Mouse (Mus musculus): Measurements from ENCODE around the gene Aplp1. TPM values are rescaled to one million over a fixed set of nuclear protein-coding genes. Genes with fewer than 3 reads are reported as not detected.

The Aplp1 gene
- polyA plus RNA-seq, 1 experiment: 0.29 TPM

DNA sequence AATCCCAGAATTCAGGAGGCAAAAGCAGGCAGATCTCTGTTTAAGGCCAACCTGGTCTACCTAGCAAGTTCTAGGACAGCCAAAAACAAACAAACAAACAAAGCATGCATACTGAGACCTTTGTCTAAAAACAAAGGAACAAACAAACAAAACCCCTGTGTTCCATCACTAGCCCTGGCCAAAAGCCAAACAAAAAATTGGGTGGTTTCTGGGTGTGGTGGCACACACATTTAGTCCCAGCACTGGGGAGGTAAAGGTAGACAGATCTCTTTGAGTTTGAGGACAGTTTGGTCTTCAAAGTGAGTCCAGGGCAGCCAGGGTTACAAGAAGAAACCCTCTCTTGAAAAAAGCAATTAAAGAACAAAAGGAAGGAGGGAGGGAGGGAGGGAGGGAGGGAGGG lies 16.0 kb downstream of the Aplp1 start:
- Histone ChIP-seq H3K27me3 (ENCODE audit: control insufficient read depth, insufficient read depth, insufficient read length) (peaks cover 28% of the 10 kb centered on the region), H3K79me3 (ENCODE audit: low read depth) (no peaks in the 10 kb centered on the region), H3ac (ENCODE audit: control insufficient read depth, insufficient read length, low read depth) (no peak overlapping the region), H3K36me3 (ENCODE audit: control insufficient read depth, insufficient read depth) (no peaks in the 10 kb centered on the region), H3K4me3 (ENCODE audit: insufficient read depth, poor library complexity, severe bottlenecking) (no peak overlapping the region), H3K79me2 (ENCODE audit: control insufficient read depth, insufficient read depth) (no peaks in the 10 kb centered on the region)
- no peak for TF ChIP-seq FOSL1 (IDR thresholded peaks at IDR 0.05; ENCODE audit: insufficient read depth, low read length, poor library complexity, severe bottlenecking)
- TF ChIP-seq MYOG (IDR thresholded peaks at IDR 0.05; ENCODE audit: control insufficient read depth, extremely low read depth, insufficient read length): no peak
- no peak for TF ChIP-seq MYOD1 (IDR thresholded peaks at IDR 0.05; ENCODE audit: control insufficient read depth, insufficient read length, low read depth)
- no peak for TF ChIP-seq USF1 (IDR thresholded peaks at IDR 0.05; ENCODE audit: low read depth)
- no peak for TF ChIP-seq CTCF (IDR thresholded peaks at IDR 0.05; ENCODE audit: control insufficient read depth, insufficient read depth, insufficient read length)
- TF ChIP-seq CEBPB (IDR thresholded peaks at IDR 0.05; ENCODE audit: low read depth): no peak
- TF ChIP-seq MAX (IDR thresholded peaks at IDR 0.05): no peak

- Histone ChIP-seq H3K27me3 (ENCODE audit: control insufficient read depth, insufficient read depth, insufficient read length) (peaks cover 56% of the 10 kb centered on the region), H3K79me2 (ENCODE audit: control insufficient read depth, insufficient read depth) (no peaks in the 10 kb centered on the region), H3ac (ENCODE audit: control insufficient read depth, insufficient read length, low read depth) (no peak overlapping the region), H3K4me3 (ENCODE audit: insufficient read depth, poor library complexity, severe bottlenecking) (no peak overlapping the region), H3K36me3 (ENCODE audit: control insufficient read depth, insufficient read depth) (no peaks in the 10 kb centered on the region), H3K79me3 (ENCODE audit: low read depth) (no peaks in the 10 kb centered on the region)
- TF ChIP-seq MAX (IDR thresholded peaks at IDR 0.05) (no peak), CTCF (IDR thresholded peaks at IDR 0.05; ENCODE audit: control insufficient read depth, insufficient read depth, insufficient read length) (no peak), USF1 (IDR thresholded peaks at IDR 0.05; ENCODE audit: low read depth) (no peak), MYOG (IDR thresholded peaks at IDR 0.05; ENCODE audit: control insufficient read depth, extremely low read depth, insufficient read length) (no peak), CEBPB (IDR thresholded peaks at IDR 0.05; ENCODE audit: low read depth) (no peak), MYOD1 (IDR thresholded peaks at IDR 0.05; ENCODE audit: control insufficient read depth, insufficient read length, low read depth) (no peak), FOSL1 (IDR thresholded peaks at IDR 0.05; ENCODE audit: insufficient read depth, low read length, poor library complexity, severe bottlenecking) (no peak)
Measured at GRCm38 (mm10) chr7:30423071-30423641, 22.2 kb downstream of the Aplp1 start.

- H3K4me3 ChIP-seq (ENCODE audit: insufficient read depth, poor library complexity, severe bottlenecking): no peak overlapping the region
- H3ac ChIP-seq (ENCODE audit: control insufficient read depth, insufficient read length, low read depth): no peak overlapping the region
- TF ChIP-seq MYOG (IDR thresholded peaks at IDR 0.05; ENCODE audit: control insufficient read depth, extremely low read depth, insufficient read length) (no peak), CEBPB (IDR thresholded peaks at IDR 0.05; ENCODE audit: low read depth) (no peak), MAX (IDR thresholded peaks at IDR 0.05) (no peak), CTCF (IDR thresholded peaks at IDR 0.05; ENCODE audit: control insufficient read depth, insufficient read depth, insufficient read length) (no peak), USF1 (IDR thresholded peaks at IDR 0.05; ENCODE audit: low read depth) (no peak), MYOD1 (IDR thresholded peaks at IDR 0.05; ENCODE audit: control insufficient read depth, insufficient read length, low read depth) (no peak)
- no peaks in the 10 kb centered on the region for H3K36me3 ChIP-seq (ENCODE audit: control insufficient read depth, insufficient read depth)
- H3K27me3 ChIP-seq (ENCODE audit: control insufficient read depth, insufficient read depth, insufficient read length): peaks cover 53% of the 10 kb centered on the region
- H3K79me2 ChIP-seq (ENCODE audit: control insufficient read depth, insufficient read depth): no peaks in the 10 kb centered on the region
- no peaks in the 10 kb centered on the region for H3K79me3 ChIP-seq (ENCODE audit: low read depth)
Measured at GRCm38 (mm10) chr7:30422560-30422959, 22.8 kb downstream of the Aplp1 start.

GRCm38 (mm10) chr7:30421890-30422435 lies 23.4 kb downstream of the Aplp1 start:
- no peak overlapping the region for H3ac ChIP-seq (ENCODE audit: control insufficient read depth, insufficient read length, low read depth)
- H3K36me3 ChIP-seq (ENCODE audit: control insufficient read depth, insufficient read depth): no peaks in the 10 kb centered on the region
- no peak for TF ChIP-seq MAX (IDR thresholded peaks at IDR 0.05)
- TF ChIP-seq CEBPB (IDR thresholded peaks at IDR 0.05; ENCODE audit: low read depth): no peak
- no peak for TF ChIP-seq FOSL1 (IDR thresholded peaks at IDR 0.05; ENCODE audit: insufficient read depth, low read length, poor library complexity, severe bottlenecking)
- TF ChIP-seq MYOG (IDR thresholded peaks at IDR 0.05; ENCODE audit: control insufficient read depth, extremely low read depth, insufficient read length): no peak
- TF ChIP-seq USF1 (IDR thresholded peaks at IDR 0.05; ENCODE audit: low read depth): no peak
- TF ChIP-seq MYOD1 (IDR thresholded peaks at IDR 0.05; ENCODE audit: control insufficient read depth, insufficient read length, low read depth): no peak
- no peak for TF ChIP-seq CTCF (IDR thresholded peaks at IDR 0.05; ENCODE audit: control insufficient read depth, insufficient read depth, insufficient read length)
- H3K79me2 ChIP-seq (ENCODE audit: control insufficient read depth, insufficient read depth): no peaks in the 10 kb centered on the region
- peaks cover 48% of the 10 kb centered on the region for H3K27me3 ChIP-seq (ENCODE audit: control insufficient read depth, insufficient read depth, insufficient read length)
- no peak overlapping the region for H3K4me3 ChIP-seq (ENCODE audit: insufficient read depth, poor library complexity, severe bottlenecking)
- H3K79me3 ChIP-seq (ENCODE audit: low read depth): no peaks in the 10 kb centered on the region

- H3K4me3 ChIP-seq (ENCODE audit: insufficient read depth, poor library complexity, severe bottlenecking): no peak within 1 kb of the TSS
- peaks cover 43% of the 10 kb centered on the region for H3K27me3 ChIP-seq (ENCODE audit: control insufficient read depth, insufficient read depth, insufficient read length)
- no peak within 1 kb of the TSS for H3ac ChIP-seq (ENCODE audit: control insufficient read depth, insufficient read length, low read depth)
- no peaks in the 10 kb centered on the region for H3K36me3 ChIP-seq (ENCODE audit: control insufficient read depth, insufficient read depth)
- H3K79me2 ChIP-seq (ENCODE audit: control insufficient read depth, insufficient read depth): no peaks in the 10 kb centered on the region
- no peaks in the 10 kb centered on the region for H3K79me3 ChIP-seq (ENCODE audit: low read depth)
- TF ChIP-seq MYOG (IDR thresholded peaks at IDR 0.05; ENCODE audit: control insufficient read depth, extremely low read depth, insufficient read length) (no peak), USF1 (IDR thresholded peaks at IDR 0.05; ENCODE audit: low read depth) (no peak), CTCF (IDR thresholded peaks at IDR 0.05; ENCODE audit: control insufficient read depth, insufficient read depth, insufficient read length) (no peak), CEBPB (IDR thresholded peaks at IDR 0.05; ENCODE audit: low read depth) (no peak), MYOD1 (IDR thresholded peaks at IDR 0.05; ENCODE audit: control insufficient read depth, insufficient read length, low read depth) (no peak), FOSL1 (IDR thresholded peaks at IDR 0.05; ENCODE audit: insufficient read depth, low read length, poor library complexity, severe bottlenecking) (no peak), MAX (IDR thresholded peaks at IDR 0.05) (no peak)
Measured at GRCm38 (mm10) chr7:30421175-30421889, 24.0 kb downstream of the Aplp1 start, which contains the start of gene Nfkbid. Gene Nfkbid (plus strand): TSS chr7:30421732.

All from C2C12 (cell line).